Mouse (Mus musculus) cerebellum, adult 11-12 months (tissue): ENCODE data around the gene 2610507B11Rik.

Experiments used
- DNase-seq: peaks from one replicate; pipeline ENCODE4 v3.0.0; 2022

The 2610507B11Rik gene

GRCm38 (mm10) chr11:78289146-78289763 lies 27.7 kb downstream of the 2610507B11Rik start:
- no peak for DNase-seq

DNA sequence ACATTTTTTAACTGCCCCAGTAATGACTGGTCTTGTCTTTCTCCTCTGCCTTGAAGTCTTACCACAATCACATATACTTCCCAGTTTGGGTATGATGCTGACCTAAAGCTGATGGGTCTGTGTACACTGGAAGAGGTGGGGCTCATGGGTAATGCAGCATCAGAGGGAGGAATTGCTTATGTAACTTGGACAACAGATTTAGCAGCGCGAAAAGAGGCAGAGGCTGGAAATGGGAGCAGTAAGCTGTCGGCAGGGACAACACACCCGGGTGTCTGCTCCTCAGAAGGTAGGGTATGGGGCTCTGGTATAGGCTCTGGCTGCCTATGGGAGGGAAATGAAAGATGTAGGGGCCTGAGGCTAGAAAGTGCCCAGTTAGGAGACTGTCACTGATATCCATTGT lies 29.1 kb downstream of the 2610507B11Rik start, which contains the start of gene BC030499:
Gene BC030499, plus strand, starts transcription at position 188 of the 400 bp plus-strand sequence.
- no peak for DNase-seq

DNA sequence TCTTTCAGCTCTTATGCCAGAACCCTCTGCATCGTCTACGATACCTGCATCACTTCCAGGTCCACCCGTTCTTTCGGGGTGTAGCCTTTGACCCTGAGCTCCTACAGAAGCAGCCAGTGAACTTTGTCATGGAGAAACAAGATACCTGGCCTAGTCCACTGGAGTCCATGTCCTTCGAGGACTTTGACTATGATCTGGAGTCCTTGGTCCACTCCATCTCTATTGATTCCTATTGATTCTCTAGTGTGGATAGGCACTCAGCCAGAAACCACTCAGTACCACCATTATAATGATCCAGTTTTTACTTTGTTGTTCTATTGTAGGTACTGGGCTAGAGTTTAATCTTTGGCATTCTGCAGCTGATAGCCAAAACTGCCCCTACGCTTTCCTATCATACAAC lies 33.0 kb downstream of the 2610507B11Rik start:
- no peak for DNase-seq

DNA sequence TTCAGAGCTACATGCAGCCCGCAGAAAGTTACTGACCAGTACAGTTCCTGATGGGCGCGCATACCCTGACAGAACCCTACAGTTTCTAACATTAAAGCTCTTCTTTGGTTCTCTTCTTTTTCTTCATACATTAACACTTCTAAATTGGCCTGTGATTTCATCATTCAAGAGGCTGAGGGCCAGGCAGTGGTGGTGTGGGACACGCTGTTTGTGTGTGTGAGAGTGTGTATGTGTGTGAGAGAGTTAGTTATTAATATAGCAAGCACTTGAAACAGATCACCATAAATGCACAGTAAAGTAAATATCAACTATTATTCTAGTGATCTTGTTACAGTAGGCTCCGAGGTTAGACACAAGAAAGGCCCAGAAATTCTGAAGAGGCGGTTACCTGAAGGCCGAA lies 39.4 kb downstream of the 2610507B11Rik start:
- DNase-seq: no peak

DNA sequence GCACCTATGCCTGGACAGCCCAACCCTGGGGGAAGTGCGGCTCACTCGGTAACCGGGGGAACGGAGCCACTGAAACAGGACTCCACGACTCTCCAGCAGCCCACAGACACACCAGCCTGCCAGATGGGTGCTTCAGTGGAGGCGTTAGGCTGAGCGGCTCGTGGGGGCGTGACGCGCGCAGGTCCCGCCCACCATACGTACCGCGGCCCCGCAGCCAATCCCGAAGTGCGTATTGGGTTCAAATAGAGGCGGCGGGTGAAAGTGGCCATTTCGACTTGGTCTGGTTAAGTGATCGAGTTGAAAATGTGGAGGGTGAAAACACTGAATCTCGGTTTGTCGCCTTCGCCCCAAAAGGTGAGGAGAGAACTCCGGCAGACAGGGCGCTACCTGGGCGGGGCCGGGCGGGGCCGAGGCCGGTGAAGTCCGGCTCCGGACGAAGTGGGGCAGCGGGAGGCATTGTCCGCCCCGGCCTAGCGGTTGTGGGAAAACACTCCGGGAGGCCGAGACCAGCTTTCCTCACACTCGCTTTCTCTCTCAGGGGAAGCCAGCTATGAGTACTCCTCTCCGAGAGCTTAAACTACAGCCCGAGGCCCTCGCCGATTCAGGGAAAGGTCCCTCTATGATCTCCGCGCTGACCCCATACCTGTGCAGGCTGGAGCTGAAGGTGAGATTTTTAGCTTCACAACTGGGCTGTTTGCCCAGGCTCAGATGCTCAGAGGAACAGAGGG lies 40.0 kb downstream of the 2610507B11Rik start, which contains the start of gene Spag5:
Gene Spag5, plus strand, starts transcription at position 173 of the 728 bp plus-strand sequence.
- DNase-seq: peak; percentile 82

GRCm38 (mm10) chr11:78305272-78305671 lies 43.7 kb downstream of the 2610507B11Rik start:
- DNase-seq: no peak

GRCm38 (mm10) chr11:78310861-78311511 lies 49.4 kb downstream of the 2610507B11Rik start:
- DNase-seq: no peak

DNA sequence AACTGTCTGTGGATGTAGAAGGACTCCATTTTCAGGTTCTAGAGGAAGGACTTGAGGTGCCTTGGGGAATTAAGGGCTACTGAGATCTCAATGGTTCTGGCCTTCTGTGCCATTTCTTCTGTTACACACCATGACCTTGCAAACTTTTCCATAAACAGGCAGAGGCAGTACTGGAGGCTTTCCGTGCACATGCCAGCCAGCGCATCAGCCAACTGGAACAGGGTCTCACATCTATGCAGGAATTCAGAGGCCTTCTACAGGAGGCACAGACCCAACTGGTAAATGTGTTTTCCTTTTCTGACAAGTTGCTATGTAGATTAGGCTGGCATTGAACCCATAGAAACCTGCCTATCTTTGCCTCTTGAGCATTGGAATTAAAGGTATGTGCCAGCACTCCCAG lies 52.1 kb downstream of the 2610507B11Rik start:
- DNase-seq: no peak

DNA sequence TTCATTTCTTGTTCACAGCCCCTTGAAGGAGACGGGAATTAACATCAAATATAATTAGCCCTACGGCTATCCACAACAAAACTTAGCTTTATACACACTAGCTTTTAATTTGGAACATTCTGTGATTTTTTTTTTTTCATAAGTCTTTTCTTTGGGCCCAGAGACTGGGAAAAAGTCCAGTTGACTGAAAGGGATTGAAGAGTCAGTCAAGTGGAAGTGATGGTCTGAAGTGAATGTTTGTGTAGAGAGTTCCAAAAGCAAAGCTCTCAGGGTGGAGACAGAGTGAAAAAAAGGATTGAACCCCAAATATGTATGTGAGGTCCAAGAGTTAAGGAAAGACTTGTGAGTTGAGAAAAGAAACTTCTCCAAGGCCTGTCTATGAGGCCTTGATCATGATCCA lies 56.9 kb downstream of the 2610507B11Rik start:
- no peak for DNase-seq

DNA sequence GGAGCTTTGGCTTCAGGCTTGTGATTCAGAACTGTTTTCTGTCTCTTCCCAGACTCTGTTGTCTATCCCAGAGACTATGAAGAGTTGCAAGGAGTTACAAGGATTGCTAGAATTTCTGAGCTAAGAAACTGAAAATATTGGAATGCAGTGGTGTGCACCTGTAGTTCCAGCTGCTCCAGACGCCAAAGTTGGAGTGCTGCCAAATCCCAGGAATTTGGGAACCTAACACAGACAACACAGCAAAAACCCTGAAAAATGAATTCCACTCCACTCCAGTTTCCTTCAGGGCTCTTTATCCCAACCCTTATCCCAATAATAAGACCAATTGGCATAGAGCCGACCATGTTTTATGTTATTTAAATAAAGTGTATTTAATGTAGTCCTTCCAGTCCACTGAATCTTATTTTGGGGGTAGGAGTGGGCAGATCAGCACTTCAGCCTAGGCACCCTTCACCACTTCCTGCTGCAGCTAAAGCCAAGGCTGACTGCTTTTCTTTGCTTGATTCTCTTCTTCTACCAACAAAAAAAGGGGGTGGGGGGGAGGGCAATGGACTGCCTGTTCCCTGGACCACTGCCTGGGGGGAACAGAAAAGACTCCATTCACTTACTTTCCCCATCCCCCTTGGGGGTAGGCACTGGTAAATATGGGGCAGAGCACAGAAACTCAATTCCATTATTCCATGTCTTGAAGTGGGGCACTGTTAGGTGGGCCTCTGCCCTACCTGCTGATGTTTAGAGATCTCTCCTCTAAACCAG lies 60.7 kb downstream of the 2610507B11Rik start:
- DNase-seq: peak; percentile 24

GRCm38 (mm10) chr11:78322860-78323259 lies 61.3 kb downstream of the 2610507B11Rik start, which contains the start of gene Aldoc:
Gene Aldoc, plus strand, starts transcription at chr11:78322968.
- peak; percentile 96 for DNase-seq

GRCm38 (mm10) chr11:78324000-78324785 lies 62.6 kb downstream of the 2610507B11Rik start:
- peak; percentile 69 for DNase-seq

DNA sequence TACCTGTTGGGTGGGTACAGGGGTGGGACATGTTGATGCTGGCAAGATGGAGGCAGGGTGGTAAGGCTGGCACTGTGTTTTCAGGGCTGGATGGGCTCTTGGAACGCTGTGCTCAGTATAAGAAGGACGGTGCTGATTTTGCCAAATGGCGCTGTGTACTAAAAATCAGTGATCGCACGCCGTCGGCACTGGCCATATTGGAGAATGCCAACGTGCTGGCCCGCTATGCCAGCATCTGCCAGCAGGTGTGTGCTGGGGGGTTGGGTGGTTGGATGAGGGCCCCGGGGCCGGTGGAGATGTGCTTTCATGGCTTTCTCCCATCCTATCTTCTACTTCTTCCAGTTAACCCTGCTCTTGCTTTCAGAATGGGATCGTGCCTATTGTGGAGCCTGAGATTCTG lies 63.4 kb downstream of the 2610507B11Rik start:
- DNase-seq: peak; percentile 46

GRCm38 (mm10) chr11:78327215-78327614 lies 65.7 kb downstream of the 2610507B11Rik start:
- no peak for DNase-seq

- DNase-seq: peak; percentile 96
These were observed 66.3 kb downstream of the 2610507B11Rik start, which contains the start of gene Pigs for GRCm38 (mm10) chr11:78327634-78328511. Gene Pigs, plus strand, starts transcription at chr11:78328415.

DNA sequence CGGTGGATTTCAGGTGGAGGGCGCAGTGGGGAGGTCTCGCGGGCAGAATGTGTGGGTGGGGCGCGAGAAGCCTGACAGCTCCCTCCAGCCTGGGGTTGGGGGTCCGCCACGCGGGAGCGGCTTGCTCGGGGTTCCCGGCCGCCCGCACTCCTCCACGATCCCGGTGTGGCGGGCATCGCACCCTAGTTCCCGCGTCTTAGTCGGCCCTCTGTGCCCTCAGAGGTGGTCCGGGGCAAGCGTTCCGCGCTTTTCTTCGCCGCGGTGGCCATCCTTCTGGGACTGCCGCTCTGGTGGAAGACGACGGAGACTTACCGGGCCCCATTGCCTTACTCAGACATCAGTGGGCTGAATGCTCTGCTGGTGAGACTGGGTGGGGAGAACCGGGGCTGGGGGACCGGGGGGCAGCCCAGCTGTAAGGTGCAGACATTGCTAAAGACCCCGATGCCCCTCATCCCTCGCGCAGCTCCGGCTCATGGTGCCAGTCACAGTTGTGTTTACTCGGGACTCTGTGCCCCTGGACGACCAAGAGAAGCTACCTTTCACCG lies 67.0 kb downstream of the 2610507B11Rik start:
- DNase-seq: no peak

DNA sequence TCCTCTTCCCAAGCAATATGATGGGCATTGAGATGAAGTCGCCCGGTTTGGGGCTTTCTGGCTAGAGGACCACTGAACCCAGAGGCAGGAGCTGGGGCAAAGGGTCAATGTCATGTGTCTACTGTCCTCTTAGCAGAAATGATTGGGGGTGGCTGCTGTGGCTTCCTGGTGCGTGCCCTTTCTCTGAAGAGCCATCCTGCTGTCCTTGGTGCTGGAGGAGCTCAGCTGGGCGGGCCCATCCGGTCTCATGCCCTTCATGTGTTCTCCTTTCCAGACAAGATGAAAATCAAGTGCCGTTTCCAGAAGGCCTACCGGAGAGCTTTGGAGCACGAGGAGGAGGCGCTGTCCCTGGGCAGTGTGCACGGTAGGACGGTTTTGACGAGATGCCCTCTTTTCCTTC lies 71.1 kb downstream of the 2610507B11Rik start:
- no peak for DNase-seq

DNA sequence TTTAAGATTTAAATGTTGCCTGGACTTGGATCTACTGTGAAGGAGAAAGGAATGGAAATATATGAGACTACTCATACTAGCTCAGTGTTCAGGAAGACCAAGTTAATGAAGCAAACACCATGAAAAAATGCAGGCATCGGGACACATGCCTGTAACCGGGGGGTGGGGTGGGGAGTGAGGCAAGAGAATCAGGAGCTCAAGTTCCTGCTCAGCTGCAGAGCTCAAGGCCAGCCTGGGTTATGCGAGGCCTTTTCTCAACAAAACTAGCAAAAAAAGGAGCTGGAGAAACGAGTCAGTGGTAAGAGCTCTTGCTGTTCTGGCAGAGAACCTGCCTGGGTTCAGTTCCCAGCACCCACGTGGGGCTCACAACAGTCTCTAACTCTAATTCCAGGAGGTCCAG lies 72.4 kb downstream of the 2610507B11Rik start:
- no peak for DNase-seq

DNA sequence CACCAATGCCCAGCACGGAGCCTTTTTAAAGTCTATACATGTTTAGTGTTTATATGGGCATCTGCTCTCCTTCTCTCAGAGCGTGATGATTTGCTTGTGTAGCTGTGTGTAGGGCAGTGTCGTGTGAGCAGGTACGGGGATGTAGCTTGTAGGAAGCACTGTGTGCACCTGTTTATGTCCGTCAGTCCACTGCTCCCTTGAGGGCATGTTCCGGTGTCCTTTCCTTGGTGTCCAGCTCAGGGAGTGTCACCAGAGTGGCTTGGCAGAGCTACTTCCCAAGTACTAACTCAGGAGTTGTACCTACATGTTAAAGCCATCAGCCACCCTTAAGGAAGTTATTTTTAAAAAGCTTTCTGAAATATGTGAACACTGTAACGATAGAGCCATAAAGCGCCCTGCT lies 75.5 kb downstream of the 2610507B11Rik start:
- DNase-seq: no peak
